Mouse (Mus musculus): Measurements from ENCODE around the gene Eif4e1b.

The Eif4e1b gene

DNA sequence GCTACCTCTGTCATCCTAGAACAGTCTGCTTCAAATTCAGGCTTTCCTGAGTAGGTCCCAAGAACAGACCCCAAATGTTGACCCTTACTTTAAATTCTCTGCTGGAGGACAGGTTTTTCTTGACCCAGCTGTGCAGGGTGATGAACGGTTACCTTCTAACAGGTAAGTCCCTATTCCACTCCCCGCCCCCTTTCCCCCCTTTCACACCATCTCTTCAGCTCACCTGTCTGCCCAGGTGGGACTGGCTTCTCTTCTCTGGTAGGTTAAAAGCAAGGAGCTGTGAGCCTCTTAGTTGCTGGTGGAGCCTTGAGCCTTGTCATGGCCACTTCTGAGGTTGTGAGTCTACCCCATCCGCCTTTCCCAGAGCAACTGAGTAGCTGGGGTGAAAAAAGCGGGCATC lies at the start of gene Eif4e1b:
TSS of gene Eif4e1b (plus strand) at position 301 of the 400 bp plus-strand sequence.
- DNase-seq (ENCODE audit: low read depth, low spot score), result no peak

DNA sequence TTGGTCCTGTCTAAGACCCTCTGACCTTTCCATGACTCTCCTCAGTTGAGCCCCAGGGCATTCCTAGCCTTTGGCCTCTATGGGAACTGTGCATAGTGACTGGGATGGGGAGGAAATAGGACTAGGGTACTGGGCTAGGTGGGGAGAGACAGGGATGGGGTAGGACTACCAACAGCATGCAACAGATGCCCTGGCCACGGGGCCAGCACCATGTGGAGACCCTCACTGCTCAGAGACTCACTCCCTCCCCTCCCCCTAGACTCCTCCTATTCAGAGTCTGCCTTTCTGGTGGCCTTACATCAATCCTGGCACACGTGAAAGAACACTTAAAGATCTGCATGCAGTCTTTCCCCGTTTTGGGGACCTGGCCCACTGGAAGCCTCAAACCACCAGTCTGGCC lies 46.9 kb upstream of the Eif4e1b start:
- DNase-seq (ENCODE audit: low read depth, low spot score), result no peak

DNA sequence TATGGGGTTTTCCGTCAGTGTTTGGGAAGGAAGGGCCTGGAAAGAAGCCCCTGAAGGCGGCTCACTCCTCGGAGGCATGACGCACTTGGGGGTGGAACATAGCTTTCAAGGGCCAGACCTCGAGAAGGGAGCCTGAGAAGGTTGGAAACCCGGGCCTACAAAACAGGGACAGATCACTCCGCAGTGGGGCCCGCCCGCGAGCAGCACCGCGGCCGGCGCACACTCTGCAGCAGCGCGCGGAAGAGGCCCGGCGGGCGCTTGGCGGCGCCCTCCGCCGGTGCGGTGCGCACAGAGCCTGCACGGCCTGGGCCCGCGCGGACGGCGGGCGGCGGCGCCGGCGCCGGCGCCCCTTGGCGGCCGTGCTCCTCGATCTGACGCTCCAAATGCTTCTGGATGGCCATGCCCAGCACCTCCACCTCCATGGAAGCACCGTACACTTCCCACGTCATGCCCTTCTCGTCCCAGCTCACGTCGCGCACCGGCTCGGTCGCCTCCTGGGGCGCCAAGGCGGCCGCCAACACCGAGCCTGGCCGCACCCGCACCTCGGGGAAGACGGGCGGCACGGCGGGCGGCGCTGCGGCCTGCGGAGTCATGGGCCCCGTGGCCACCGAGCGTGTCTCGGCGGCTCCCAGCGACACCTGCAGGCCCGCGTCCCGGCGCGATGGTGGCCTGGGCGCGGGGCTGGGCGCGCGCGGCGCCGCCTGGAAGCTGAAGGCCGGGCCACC lies 46.1 kb upstream of the Eif4e1b start:
- DNase-seq (ENCODE audit: low read depth, low spot score), result peak; percentile 50

DNA sequence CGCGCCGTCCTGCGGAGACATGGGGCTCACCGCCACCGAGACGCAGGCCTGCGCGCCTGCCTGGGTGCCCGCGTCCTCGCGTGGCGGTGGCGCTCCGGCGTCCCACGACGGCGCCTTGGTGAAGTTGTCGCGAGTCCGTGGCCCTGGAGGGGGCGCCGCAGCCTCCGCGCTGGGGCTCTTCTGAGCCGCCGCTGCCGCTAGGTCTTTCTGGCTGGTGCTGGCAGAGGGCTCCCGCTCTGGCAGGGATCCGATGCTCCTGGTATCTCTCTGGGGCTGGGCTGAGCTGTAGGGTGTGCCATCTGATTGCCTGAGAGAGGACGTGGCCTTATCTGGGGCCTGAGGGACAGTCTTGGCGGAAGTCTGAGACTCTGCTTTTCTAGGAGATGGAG lies 45.6 kb upstream of the Eif4e1b start:
- DNase-seq (ENCODE audit: low read depth, low spot score), result no peak

DNA sequence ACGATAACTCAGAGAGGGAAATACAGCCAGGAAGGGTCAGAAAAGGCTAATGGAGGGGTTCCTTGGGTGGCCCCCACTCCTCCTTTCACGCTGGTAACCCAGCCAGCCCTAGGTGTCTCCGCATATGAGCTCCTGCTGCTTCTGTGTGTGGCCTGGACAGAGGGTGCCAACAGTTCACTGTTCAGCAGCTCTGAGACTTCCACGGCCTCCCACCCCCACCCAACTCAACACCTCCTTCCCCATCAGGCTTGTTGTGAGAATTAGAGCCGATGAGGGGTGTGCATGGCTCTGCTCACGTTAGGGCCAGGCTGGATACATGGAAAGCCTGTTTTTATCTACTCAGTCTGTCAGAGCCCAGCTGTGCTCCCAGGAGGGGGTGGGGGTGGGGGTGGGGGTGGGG lies 37.7 kb upstream of the Eif4e1b start:
- DNase-seq (ENCODE audit: low read depth, low spot score), result no peak

DNA sequence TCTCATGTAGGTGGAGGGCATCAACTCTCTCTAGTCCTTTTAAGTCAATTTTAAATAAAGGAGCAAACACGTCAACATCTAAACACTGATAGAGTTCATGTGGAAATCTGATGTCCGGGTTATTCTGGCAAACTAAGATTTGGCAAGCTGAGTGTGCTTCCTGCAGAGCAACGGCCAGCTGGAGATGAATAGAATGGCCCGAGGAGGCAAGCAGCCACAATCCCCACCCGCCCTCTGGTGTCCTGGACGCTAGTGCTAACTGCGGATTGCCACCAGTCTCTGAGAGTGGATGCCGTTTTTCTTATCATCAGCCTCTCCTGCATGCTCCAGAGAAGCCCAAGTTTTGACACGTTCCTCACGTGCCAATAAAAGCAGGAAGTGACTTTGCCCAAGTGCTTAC lies 36.9 kb upstream of the Eif4e1b start:
- DNase-seq (ENCODE audit: low read depth, low spot score), result no peak

DNA sequence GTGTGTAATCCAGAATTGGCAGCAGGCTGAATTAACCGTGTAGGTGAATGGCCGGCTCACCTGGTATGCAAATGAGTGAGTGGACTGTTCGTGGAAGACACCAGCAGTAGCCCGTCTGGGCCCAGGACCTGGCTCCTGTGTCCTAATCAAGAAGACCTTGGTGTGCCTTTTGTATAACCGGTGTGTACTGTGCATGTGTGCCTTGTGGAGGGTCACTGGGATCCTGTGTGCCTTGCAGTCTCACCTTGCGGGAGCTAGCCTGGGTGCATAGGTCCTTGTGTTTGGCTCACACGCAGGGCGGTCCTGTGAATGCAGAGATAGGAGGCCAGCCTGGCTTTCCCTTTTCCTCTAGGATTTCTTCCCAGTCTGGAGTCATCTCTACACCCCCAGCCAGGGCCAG lies 35.6 kb upstream of the Eif4e1b start:
- DNase-seq (ENCODE audit: low read depth, low spot score), result no peak

DNA sequence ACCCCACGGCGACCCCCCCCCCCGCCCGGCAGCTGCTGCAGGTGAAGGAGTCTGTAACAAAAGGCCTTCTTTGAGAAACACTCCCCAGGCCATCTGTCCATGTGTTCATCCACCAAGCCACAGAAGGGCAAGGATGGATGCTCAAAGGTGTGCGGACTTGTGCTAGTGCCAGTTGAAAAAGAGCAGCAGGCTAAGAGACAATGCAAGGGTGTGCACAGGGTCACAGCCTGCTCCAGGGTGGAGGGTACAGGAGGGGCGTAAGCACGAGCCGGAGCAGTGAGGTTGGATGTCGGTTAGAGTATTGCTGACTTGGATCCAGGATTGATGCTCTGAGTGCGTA lies 35.1 kb upstream of the Eif4e1b start:
- no peak for DNase-seq (ENCODE audit: low read depth, low spot score)

DNA sequence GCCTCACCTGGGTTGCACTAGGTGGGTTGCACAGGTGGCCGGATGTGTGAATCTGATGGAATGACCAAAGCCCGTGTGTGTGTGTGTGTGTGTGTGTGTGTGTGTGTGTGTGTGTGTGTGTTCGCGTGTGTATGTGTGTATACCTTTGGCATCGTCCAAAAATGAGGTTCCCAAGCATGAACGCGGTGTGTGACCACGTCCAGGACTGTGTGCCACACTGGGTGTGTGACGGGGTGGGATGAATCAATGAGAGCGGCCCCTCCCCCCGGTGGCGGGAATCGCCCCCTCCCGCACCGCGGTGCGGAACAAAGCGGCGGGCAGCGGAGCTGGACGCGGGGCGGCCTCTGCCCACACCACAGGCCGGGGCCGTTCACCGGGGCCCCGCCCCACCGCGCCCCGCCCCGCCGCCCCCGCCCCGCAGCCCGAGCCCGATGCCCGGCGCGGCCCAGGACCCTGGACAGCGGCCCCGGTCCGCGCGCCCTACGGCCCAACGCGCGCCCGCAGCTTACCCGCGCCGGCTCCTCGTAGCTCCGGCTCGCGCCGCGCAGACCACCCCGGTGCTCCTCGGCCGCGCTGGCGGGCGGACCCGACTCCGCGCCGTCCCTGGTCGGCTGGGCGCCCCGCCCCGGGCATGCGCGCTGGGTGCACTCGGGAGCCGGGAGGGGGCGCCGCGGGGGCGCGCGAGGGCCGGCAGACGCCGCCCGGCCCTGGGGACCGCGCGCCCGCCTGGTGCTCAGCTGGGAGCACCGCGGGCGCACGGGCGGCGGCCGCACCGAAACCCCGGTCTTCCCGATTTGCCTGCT lies 34.5 kb upstream of the Eif4e1b start:
- no peak for DNase-seq (ENCODE audit: low read depth, low spot score)

DNA sequence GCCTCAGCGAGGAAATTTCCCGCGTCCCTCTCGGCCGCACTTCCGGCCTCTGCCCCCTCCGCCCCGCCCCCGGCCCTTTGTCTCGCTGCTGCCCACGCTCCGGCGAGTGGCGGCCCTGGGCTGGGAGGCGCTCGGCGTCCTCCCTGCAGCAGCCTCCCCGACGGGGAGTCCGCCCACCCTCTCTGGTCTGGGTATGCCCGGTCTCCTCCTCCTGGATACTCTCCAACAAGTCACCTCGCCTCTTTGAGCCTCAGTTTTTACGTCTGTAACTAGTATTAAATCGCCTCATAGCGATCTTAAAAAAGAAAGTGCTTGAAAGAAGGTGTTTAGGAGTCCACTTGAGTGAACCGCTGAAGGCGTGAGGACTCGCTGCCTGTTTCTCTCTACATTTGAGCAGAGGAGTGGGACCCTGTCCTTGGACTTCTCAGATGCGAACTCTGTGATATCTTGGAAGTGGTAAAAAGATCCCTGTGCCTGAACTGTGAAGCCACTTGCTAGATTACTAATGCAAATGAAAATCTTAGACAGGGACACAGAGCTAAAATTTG lies 33.9 kb upstream of the Eif4e1b start, which contains the start of gene Gprin1:
TSS of gene Gprin1 (minus strand) at position 11 of the 548 bp plus-strand sequence.
- DNase-seq (ENCODE audit: low read depth, low spot score), result no peak

DNA sequence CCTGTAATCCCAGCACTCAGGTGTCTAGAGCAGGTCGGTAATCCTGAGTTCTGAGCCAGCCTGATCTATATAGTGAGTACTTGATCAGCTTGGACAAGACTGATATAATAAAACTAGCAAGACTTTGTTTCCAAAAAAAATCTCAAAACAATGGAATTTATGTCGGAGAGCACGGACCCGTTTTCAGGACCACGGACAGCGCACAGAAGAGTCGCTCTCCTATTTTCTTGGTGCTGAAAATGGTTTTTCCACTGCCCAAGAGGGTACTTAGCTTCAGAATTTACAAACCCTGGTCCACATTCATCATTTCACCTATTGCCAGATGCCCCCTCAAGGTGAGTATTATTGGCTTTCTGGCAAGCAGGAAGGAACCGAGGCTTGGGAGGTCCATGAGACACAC lies 33.1 kb upstream of the Eif4e1b start:
- no peak for DNase-seq (ENCODE audit: low read depth, low spot score)

DNA sequence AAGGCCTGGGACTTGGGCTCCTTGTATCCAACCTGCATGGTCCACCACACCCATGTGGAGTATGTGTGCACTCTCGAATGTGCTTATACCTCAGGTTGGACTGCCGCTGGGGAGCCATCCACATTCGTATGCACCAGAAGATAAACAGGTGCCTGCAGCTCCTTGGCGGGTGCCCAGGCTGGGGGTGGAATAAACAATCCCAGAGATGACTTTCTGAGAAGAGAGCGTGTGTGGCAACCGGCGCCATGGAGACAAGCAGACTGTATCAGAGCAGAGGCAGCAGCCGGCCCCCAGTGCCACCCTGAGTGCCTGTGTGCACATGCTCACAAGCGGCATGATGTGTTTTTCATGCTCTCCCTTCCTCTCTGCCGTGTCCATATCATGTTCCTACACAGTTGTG lies 31.1 kb upstream of the Eif4e1b start:
- no peak for DNase-seq (ENCODE audit: low read depth, low spot score)

DNA sequence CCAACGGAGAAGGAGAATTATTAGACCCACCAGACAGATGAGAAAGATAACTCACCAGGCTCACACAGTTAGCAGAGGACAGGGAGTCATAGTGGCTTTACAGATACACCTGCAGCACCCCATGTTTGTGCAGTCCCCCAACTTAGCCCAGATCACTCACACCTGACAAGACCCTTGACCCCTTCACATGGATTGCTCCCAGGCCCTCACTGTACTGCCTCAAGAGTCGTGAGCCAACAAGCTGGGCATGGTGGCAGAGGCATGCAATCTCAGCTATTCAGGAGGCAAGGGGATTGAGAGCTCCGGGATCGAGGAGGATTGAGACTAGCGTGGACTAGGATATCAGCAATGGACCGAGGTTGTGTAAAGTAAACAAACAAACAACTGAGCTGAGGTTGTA lies 30.1 kb upstream of the Eif4e1b start:
- no peak for DNase-seq (ENCODE audit: low read depth, low spot score)

DNA sequence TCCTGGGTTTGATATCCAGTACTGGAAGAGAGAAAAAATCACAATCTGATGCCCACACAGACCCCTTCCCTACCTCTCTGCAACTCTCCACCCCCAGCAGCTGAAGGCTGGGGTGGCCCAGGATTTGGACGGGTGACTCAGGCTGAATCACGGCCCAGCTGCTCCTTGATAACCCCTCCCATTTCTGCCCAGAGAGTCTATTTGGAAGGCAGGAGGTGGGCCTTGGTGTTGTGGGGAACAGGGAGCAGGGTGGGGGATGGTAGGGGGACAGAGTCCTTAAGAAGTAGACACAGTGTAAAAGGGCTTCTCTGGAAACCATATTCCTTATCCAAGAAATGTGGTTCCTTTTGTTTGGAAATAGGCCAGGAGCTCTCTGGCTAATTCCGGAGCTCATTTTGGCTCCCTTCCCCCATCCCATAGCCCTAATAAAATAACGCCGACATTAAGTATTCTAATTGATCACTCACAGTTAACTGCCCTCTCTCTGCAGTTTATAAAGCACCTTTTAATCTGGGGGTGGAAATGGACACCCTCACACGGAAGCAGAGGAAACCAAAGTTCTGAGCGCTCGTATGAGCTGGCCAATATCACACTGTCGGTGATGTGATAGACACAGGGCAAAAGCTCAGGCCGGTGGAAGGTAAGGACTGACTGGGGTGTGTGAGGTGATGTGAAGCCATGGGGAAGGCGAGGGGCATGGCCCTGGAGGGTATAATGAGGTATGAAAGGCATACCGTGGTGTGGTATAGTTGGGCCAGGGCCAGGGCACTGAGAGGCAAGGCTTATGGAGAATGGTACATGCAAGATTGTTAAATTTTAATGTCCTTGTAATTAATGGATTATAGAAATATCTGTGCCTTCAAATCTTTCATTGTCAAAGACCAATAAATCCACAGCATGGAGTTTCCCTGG lies 29.4 kb upstream of the Eif4e1b start:
- no peak for DNase-seq (ENCODE audit: low read depth, low spot score)

DNA sequence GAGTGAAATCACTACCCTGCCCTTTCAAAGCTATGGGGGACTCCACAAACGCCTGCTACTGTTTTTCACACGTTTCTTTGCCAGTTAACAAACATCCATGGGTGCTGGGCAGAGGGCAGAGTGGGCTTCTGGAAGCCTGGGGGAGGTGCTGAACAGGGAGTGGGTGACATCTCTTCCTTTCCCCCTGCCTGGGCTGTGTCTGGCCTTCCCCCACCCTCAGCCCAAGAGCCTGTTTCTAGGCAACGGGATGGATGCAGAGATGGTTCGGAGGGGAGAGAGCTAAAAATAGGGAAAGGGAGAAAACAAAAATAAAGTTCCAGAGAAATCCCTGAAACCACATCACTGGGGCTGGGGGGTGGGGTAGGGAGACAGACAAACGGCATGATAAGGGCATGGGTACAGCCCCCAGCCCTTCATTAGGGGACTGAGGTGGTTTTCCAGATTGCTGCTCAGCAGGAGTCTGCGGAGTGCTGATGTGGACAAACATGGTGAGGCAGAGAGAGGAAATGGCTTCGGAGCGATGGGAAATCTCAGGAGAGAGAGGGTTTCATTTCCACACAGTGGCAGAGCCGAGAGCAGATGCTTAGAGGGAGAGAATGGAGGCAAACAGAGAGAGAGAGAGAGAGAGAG lies 28.5 kb upstream of the Eif4e1b start:
- no peak for DNase-seq (ENCODE audit: low read depth, low spot score)

DNA sequence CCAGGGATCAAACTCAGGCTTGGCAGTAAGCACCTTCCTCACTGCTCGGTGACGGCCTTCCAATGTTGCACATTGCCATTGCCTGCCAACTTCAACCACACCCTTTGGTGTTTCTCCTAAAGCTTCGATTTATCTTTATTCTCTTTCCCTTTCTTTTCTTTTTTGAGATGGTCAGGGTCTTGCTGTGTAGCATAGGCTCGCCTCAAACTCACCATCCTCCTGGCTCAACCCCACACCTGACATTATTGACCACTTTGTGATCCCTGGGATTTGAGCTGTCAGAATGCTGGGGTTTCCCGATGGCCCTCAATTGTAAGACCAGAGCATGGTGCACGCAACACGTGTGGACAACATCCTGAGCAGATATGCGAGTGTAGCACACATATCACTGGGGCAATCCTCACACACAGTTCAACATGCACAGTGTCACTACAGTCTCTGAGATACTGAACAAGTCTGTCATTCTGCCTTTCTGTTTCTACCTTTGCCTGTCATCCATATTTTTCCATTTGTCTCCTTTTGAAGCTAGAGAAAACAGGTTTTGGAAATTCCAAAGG lies 27.6 kb upstream of the Eif4e1b start:
- no peak for DNase-seq (ENCODE audit: low read depth, low spot score)

DNA sequence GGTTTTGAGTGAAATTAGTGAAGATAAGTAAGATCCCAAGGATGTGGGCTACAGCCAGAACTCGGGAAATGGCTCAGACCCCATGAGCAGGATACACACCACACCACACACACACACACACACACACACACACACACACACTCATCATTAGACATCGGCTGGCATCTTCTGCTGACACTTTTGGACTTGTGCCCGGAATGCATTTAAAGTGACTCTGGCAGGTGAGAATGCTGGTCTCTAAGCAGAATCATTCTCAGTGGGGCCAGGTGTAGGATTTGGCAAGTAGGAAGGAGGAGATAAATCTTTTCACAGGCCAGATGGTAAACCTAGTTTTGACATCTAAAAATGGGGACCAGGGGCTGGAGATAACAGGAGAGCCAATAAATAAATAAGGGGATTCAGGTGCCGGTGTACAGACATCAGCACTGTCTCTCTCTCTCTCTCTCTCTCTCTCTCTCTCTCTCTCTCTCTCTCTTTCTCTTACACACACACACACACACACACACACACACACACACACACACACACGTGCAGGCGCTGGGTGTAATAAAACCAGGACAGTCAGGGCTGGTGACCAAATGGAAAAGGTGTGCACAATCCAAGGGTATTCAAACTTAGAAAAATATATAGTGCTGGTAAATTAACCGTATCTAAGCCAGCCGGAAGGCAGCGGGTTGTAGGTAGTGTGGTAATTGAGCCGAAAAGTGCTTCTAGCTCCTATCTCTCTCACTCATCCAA lies 26.5 kb upstream of the Eif4e1b start:
- DNase-seq (ENCODE audit: low read depth, low spot score), result no peak

DNA sequence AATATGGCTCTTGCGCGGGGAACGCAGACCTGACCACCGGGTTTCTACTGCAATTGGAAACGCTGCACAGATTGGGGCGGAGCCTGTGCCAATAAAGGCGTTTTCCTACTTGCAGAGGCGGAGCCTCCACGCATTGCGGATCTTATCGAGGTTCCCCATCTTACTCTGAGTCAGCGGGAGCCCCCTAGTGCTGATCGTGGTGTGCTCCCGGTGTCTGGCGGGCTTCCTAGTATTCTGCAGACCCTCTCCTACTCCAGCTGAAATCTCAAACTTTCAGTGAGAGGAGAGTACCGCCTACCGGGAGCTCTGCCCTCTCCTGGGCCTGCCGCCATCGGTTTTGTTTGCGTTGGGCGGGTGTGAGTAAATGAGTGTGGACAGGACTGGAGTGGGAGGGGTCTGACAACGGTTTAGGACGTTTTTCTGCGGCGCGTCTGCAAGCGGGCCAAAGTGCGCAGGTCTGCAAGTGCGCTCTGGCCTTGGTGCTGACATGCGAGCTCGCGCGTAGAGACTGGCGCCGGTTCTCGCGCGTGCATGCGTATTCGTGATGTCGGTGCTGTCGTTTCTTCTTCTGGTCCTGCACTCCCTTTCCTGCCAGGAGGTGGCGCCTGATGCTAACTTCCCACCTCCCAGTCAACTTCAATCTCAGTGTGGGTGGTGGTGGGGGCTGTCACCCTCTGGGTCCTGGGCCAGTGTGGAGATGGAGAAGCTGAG lies 25.6 kb upstream of the Eif4e1b start:
- peak; percentile 94 for DNase-seq (ENCODE audit: low read depth, low spot score)

DNA sequence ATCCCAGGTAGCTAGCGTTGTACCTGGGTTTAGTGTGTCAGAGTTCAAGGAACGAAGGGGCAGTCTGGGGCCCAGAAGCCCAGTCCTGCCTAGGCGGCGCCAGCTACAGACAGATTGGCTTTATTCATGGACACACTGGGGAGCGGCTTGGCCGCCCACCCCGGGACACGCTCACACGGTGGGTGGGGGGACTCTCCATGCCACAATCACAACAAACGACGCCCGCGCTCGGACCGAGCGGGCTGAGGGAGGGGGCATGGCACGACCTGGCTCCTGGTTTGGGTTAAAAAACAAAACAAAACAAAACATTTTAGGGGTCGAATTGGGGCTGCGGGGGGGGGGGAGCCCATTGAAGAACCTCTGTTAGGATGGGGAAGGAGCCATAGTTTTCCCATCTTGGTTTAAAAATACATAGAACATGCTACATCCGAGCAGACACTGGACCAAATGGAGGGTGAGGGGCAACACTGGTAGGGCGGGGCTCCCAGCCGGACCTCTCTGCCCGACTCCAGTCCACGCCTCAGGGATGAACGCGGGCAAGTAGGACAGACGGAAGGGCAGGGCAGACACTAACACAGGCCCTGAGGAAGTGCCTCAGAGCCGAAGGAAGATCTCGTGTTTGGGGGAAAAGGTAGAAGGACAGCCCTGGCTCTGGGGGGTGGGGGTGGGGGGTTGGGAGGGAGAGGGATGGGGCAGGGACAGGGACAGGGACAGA lies 24.9 kb upstream of the Eif4e1b start:
- DNase-seq (ENCODE audit: low read depth, low spot score), result no peak
